Mouse (Mus musculus) right cerebral cortex, adult 2 months (tissue): Measurements from ENCODE around the gene Adgrb3.
"Not testable (repeated sequence)": the region's sequence is repeated elsewhere in the genome, so short reads cannot be mapped to it uniquely, and the experiment has no call there.

Source experiments
- DNase-seq, 2 experiments: peaks; one replicate each; pipeline ENCODE4 v3.0.0; 2021 to 2022; ENCODE audit warnings: low spot score in 2 of 2

Gene Adgrb3

GRCm38 (mm10) chr1:25526976-25527375 is 302.5 kb downstream of the Adgrb3 start:
- no peak for DNase-seq

GRCm38 (mm10) chr1:25510321-25511055 is 319.0 kb downstream of the Adgrb3 start:
- peak in 1 of 2 experiments; percentile 49 for DNase-seq

GRCm38 (mm10) chr1:25504313-25504712 is 325.2 kb downstream of the Adgrb3 start:
- peak; percentile 59 to 68 for DNase-seq

DNA sequence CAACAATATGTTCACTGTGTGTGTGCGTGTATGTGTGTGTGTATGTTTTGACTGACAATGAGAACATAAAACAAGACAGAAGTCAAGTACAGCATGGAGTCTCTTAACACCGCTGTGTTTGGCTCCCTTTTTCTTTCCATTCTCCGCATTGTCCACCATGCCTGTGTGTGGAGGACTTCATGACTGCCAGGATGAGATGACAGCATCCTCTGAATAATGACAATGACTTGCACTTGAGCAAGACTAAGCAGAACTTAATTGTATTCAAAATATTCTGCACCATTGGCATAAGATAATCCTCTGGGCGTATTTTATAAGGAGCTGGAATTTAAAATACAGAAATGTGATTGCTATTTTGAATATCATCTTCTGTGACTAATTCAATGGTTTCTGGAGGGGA is 326.0 kb downstream of the Adgrb3 start:
- DNase-seq: no peak

GRCm38 (mm10) chr1:25495202-25495914 is 334.1 kb downstream of the Adgrb3 start:
- DNase-seq: no peak

- no peak for DNase-seq
Observed at GRCm38 (mm10) chr1:25491503-25491902, 338.0 kb downstream of the Adgrb3 start.

- no peak for DNase-seq
Observed at GRCm38 (mm10) chr1:25490174-25490573, 339.3 kb downstream of the Adgrb3 start.

DNA sequence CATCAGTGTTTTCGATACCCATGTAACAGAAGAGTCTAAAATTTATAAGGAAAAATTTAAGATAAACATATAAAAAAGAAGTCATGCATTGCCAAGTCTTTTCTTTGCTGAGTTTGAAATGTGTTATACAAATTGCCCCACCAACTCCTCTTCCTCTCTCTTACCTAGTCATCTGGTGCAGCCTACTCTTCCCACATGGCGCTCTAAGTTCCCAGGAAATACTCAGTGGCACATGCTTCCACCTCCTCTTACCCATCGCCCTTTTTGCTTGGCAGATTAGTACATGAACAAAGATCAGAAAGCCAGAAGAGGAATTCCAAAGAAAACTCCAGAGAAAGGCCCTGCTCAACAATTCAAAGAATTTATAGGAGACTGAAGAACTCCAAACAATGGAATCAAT is 353.8 kb downstream of the Adgrb3 start:
- DNase-seq: no peak

GRCm38 (mm10) chr1:25474469-25474868 is 355.0 kb downstream of the Adgrb3 start:
- no peak for DNase-seq

GRCm38 (mm10) chr1:25471612-25472011 is 357.9 kb downstream of the Adgrb3 start:
- DNase-seq: not testable (repeated sequence)

DNA sequence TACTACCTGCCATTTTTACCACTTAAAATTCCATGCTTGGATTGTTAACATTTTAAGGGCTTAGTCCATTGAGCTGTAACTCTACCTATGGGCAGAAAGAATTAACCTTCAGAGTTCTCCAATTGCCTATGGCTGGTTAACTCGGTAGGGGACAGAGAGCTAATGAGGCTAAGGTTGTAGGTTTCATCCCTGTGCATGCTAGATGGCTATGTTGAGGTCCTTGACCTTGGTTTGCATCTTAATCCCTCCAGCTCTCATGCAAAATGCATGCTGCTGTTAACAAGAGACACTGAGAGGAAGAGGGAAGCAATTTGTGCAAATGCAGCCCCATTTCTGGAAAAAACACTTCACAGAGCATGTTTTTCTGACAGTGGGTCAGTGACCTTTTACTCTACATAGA is 366.9 kb downstream of the Adgrb3 start:
- no peak for DNase-seq

GRCm38 (mm10) chr1:25435506-25435905 is 394.0 kb downstream of the Adgrb3 start:
- DNase-seq: no peak

DNA sequence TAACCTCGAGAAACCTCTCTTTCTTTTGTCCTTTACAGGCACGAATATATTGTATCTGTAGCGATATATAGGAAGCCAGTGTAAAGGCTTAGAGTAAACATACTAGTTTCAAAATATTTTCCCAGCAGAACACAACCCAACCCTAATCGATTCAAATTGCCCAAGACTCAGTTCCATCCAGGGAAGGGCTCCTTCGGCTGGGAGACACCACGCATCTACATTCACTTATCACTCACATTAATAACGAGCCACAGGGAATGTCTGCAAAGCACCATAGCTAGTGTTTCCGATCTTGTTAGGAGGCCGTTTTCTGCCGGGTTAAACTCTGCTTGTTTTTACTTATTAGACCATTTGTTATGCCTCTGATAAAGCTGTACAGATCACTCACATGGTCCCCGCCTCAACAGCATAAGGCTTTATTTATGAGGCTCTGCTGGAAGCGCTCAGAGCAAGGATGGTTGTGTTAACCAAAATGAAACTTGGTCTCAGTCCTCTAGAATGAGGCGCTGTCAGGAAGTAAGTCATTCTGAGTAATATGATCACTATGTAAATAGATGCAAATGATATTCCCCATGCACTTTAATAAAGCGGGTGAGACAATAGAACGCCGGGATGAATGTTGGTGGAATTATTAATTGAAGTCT is 399.2 kb downstream of the Adgrb3 start:
- DNase-seq: no peak

DNA sequence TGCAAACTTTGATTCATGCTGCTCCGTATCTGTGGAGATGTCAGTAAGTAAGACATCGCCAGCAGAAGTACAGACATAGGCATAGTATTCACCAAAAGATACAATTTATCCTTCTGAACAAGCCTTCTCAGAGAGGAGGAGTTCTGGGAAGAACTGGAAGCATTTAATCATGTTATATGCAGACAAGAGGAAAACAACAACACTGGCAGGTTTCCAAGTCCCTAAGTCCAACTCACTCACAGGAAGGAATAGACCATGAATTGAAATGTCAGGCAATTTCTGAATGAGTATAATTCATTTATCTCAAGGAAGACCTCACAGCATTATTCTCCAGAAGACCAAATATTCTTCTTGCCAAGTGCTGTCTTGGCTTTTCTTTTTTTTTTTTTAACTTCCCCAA is 408.8 kb downstream of the Adgrb3 start:
- DNase-seq: no peak

GRCm38 (mm10) chr1:25419378-25419777 is 410.1 kb downstream of the Adgrb3 start:
- no peak for DNase-seq

DNA sequence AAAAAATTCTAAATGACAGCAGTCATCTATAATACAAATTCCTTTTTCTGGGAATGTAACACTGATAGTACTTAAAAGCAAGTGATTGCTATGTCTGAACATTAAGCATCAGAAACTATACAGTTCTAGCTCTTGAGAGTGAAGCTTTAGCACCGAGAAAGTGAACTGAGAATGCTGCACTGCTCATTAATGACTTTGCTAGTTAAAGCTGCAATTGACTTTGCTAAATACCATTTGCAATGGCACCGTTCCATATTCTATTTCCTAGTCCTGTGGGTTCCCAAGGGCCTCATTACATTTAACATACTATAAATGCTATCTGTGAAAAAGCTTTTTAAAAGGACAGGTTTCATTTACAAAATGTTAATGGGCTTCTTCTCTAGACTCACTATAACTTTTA is 414.4 kb downstream of the Adgrb3 start:
- DNase-seq: no peak

DNA sequence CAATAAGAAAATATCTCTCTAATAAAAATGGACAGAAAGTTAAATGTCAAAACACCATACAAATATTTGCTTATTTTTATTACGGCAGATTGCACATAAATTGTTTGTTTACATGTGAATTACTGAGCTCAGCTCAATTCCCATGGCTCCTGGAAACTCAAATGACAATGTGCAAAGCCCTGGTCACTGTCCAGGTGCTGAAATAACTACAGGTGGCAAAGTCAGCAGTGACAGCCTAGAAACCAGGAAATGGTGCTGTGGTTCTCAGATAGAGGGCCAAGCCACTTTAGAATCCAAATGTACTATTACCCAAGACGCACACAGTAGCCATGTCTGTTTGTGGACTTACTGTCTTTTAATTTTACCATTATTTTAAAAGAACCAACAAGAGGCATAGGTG is 465.3 kb downstream of the Adgrb3 start:
- DNase-seq: no peak

DNA sequence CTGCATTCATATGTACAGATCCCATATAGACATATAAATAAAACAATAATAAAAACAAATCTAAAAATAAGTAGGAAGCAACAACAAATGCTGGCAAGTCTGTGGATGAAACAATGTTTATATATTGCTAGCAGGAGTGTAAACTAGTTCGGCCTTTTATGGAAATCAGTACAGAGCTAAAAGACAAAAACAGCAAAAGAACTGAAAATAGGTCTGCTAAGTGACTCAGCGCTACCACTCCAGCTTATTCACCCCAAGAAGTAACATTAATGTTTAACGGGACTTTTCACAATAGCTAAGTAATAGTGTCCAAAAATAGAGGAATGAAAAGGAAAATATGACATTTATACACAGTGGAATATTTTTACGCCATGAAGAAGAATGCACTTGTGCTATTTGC is 471.0 kb downstream of the Adgrb3 start:
- no peak for DNase-seq

DNA sequence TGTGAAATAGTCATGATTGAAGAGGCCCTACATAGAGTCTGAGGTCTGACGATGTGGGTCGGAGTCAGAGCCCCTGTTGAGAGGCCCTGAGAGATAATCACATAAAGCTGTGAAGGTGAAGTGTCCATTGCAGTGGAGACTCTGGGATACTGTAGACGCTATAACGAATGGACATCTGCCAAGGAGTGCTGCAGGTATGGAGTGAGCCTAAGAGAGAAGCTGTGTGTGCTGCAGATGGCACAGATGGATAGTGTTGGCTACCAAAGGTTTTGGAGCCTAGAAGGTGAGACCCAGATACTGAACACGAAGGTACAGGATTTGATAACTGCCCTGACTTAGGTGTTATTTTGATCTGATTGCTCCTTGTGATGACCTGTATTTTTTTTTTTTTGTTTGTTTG is 474.0 kb downstream of the Adgrb3 start:
- no peak for DNase-seq

GRCm38 (mm10) chr1:25344876-25345275 is 484.6 kb downstream of the Adgrb3 start:
- DNase-seq: no peak

GRCm38 (mm10) chr1:25325406-25325805 is 504.1 kb downstream of the Adgrb3 start:
- no peak for DNase-seq

DNA sequence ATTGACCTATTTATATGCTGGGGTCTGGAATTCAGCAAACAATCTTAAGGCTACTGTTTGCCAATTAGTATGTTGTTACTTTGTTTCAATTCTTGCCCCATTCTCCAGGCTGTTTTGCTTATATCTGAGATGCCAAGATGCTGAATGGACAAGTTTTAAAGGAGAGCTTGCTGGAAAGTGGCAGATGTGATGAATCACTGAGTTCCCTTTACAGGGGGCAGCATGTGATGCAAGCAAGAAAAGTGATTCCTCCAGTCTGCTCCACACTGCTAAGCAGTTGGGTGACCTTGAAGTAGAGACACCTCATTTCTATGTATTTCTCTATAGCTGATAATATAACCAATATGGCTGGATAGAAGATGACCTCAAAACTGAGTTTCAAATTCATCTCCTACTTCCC is 512.4 kb downstream of the Adgrb3 start:
- no peak for DNase-seq

DNA sequence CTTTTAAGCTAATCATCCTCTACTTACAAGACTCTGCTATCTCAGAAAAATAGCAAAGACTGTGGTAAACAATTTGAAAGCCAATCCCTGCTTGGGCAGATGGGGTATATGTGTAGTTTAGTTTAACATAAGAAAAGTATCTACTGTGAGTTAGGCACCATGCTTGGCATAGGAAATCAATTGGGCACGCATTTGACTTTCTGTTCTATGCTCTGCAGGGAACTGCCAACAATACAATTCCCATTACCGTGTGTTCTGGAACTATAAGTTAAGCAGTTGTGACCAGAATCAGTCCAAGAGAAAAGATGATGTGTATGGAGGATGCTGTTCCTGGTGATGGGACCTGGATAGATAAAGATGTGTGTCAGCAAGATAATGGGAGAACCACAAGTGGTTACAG is 517.2 kb downstream of the Adgrb3 start:
- DNase-seq: no peak
